Mouse (Mus musculus) MEL (cell line): ENCODE results near the gene Moxd1.

Source experiments
- CTCF ChIP-seq, 3 experiments: IDR thresholded peaks in 2 of 3; conservative IDR thresholded peaks in 1 of 3; 2 replicates each; pipeline ENCODE4 v1.5.1; 2011 to 2012; ENCODE audit warnings: low read length in 3 of 3, low read depth in 2 of 3, mild to moderate bottlenecking in 2 of 3, improper control_type of control experiment in 1 of 3, inconsistent platforms in 1 of 3, mixed read lengths in 1 of 3, moderate library complexity in 1 of 3; ENCODE audit not compliant: control insufficient read depth in 1 of 3, insufficient read depth in 1 of 3, poor library complexity in 1 of 3, severe bottlenecking in 1 of 3
- E2F4 ChIP-seq: IDR thresholded peaks from 2 replicates; pipeline ENCODE4 v1.6.1; 2011; ENCODE audit warnings: low read depth, low read length, improper control_type of control experiment, borderline replicate concordance
- JUND ChIP-seq: IDR thresholded peaks from 2 replicates; pipeline ENCODE4 v1.6.1; 2011; ENCODE audit warnings: low read depth, mild to moderate bottlenecking, improper control_type of control experiment, low read length
- MAFK ChIP-seq: IDR thresholded peaks from 2 replicates; pipeline ENCODE4 v1.6.1; 2011; ENCODE audit warnings: low read depth, mild to moderate bottlenecking, low read length, improper control_type of control experiment, borderline replicate concordance
- MYC ChIP-seq: IDR thresholded peaks from 2 replicates; pipeline ENCODE4 v1.6.1; 2011; ENCODE audit warnings: low read depth, mild to moderate bottlenecking, low read length, improper control_type of control experiment, moderate library complexity
- NRF1 ChIP-seq: IDR thresholded peaks from 2 replicates; pipeline ENCODE4 v1.6.1; 2014; ENCODE audit warnings: low read depth, mild to moderate bottlenecking, inconsistent platforms, low read length, improper control_type of control experiment, moderate library complexity; ENCODE audit not compliant: poor library complexity, insufficient read depth, severe bottlenecking
- POLR2A ChIP-seq, 2 experiments: IDR thresholded peaks; 2 replicates each; pipeline ENCODE4 v1.6.1; 2011 to 2012; ENCODE audit warnings: low read length in 2 of 2, mild to moderate bottlenecking in 2 of 2, control low read depth in 1 of 2, improper control_type of control experiment in 1 of 2, low read depth in 1 of 2, moderate library complexity in 1 of 2; ENCODE audit not compliant: control insufficient read depth in 1 of 2, insufficient read depth in 1 of 2, poor library complexity in 1 of 2
- POLR2AphosphoS5 ChIP-seq: IDR thresholded peaks from 2 replicates; pipeline ENCODE4 v1.6.1; 2012; ENCODE audit warnings: low read depth, borderline replicate concordance, mild to moderate bottlenecking, inconsistent platforms, low read length, moderate library complexity, mixed read lengths
- SMC3 ChIP-seq: IDR thresholded peaks from 2 replicates; pipeline ENCODE4 v1.6.1; 2011; ENCODE audit warnings: low read depth, low read length, improper control_type of control experiment
- TAL1 ChIP-seq: IDR thresholded peaks from 2 replicates; pipeline ENCODE4 v1.6.1; 2012; ENCODE audit warnings: mild to moderate bottlenecking, inconsistent platforms, low read length, moderate library complexity, mixed read lengths
- ZMIZ1 ChIP-seq: IDR thresholded peaks from 2 replicates; pipeline ENCODE4 v1.6.1; 2012; ENCODE audit warnings: low read depth, mild to moderate bottlenecking, inconsistent platforms, low read length, improper control_type of control experiment, moderate library complexity
- ZNF384 ChIP-seq: IDR thresholded peaks from 2 replicates; pipeline ENCODE4 v1.6.1; 2012; ENCODE audit warnings: low read depth, mild to moderate bottlenecking, inconsistent platforms, low read length, improper control_type of control experiment

DNA sequence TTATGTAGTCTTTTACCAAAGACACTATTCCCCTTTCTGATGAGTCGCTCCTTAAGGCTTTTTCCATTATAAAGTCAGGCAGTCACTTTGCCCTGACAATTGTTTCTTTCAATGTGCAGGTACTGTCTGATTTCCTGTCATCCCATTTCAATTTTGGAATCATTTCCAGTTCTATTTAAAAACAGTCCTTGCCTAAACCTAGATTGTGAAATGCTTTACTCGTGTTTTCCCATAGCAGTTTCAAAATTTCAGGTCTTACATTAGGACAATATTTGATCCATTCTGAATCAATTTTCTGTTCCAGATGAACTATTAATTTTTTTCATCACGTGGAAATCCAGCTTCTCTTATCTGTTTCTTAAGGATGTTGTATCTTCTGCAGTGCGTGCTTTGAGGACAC, 23.5 kb downstream of the Moxd1 start:
- TF ChIP-seq POLR2A (IDR thresholded peaks at IDR 0.05; ENCODE audit: control insufficient read depth in 1 of 2, insufficient read depth in 1 of 2, low read depth in 1 of 2, low read length in 2 of 2, poor library complexity in 1 of 2) (no peak), POLR2AphosphoS5 (no peak), ZNF384 (no peak), CTCF (IDR thresholded peaks at IDR 0.05 in 2 of 3, conservative IDR thresholded peaks at IDR 0.05 in 1 of 3; ENCODE audit: control insufficient read depth in 1 of 3, insufficient read depth in 1 of 3, low read depth in 2 of 3, low read length in 3 of 3, poor library complexity in 1 of 3, severe bottlenecking in 1 of 3) (no peak), MYC (no peak), MAFK (no peak), TAL1 (no peak), JUND (no peak), SMC3 (no peak), ZMIZ1 (no peak), E2F4 (no peak), NRF1 (no peak)
